Mouse (Mus musculus): ENCODE measurements around the gene Trip10.

The Trip10 gene

GRCm38 (mm10) chr17:57249186-57250181, at the start of gene Trip10:
Trip10 (plus strand) TSS chr17:57249455.
- DNase-seq (ENCODE audit: low read depth), result peak; percentile 94

- no peak for DNase-seq (ENCODE audit: low read depth)
Measured at GRCm38 (mm10) chr17:57201841-57202724, 47.2 kb upstream of the Trip10 start.

GRCm38 (mm10) chr17:57207938-57208337, 41.3 kb upstream of the Trip10 start:
- no peak for DNase-seq (ENCODE audit: low read depth)

GRCm38 (mm10) chr17:57209330-57209729, 39.9 kb upstream of the Trip10 start:
- DNase-seq (ENCODE audit: low read depth), result peak; percentile 67

GRCm38 (mm10) chr17:57211501-57211900, 37.8 kb upstream of the Trip10 start:
- no peak for DNase-seq (ENCODE audit: low read depth)

- peak; percentile 35 for DNase-seq (ENCODE audit: low read depth)
Measured at GRCm38 (mm10) chr17:57214676-57215387, 34.4 kb upstream of the Trip10 start.

- DNase-seq (ENCODE audit: low read depth), result no peak
Measured at GRCm38 (mm10) chr17:57218335-57218900, 30.8 kb upstream of the Trip10 start.

GRCm38 (mm10) chr17:57219167-57219883, 29.9 kb upstream of the Trip10 start:
- DNase-seq (ENCODE audit: low read depth), result peak; percentile 85

GRCm38 (mm10) chr17:57219884-57220207, 29.4 kb upstream of the Trip10 start:
- peak; percentile 50 for DNase-seq (ENCODE audit: low read depth)

GRCm38 (mm10) chr17:57221911-57222310, 27.3 kb upstream of the Trip10 start:
- no peak for DNase-seq (ENCODE audit: low read depth)

GRCm38 (mm10) chr17:57223313-57223712, 25.9 kb upstream of the Trip10 start:
- no peak for DNase-seq (ENCODE audit: low read depth)

- DNase-seq (ENCODE audit: low read depth), result no peak
Measured at GRCm38 (mm10) chr17:57227468-57227867, 21.8 kb upstream of the Trip10 start.

GRCm38 (mm10) chr17:57228014-57228413, 21.2 kb upstream of the Trip10 start, which contains the start of gene C3:
C3 (minus strand) TSS chr17:57228136.
- no peak for DNase-seq (ENCODE audit: low read depth)

- no peak for DNase-seq (ENCODE audit: low read depth)
Measured at GRCm38 (mm10) chr17:57228873-57229272, 20.4 kb upstream of the Trip10 start.

- no peak for DNase-seq (ENCODE audit: low read depth)
Measured at GRCm38 (mm10) chr17:57229851-57230727, 19.2 kb upstream of the Trip10 start.

GRCm38 (mm10) chr17:57230728-57231125, 18.5 kb upstream of the Trip10 start:
- DNase-seq (ENCODE audit: low read depth), result no peak

GRCm38 (mm10) chr17:57231321-57231771, 17.9 kb upstream of the Trip10 start:
- no peak for DNase-seq (ENCODE audit: low read depth)

GRCm38 (mm10) chr17:57232200-57232599, 17.1 kb upstream of the Trip10 start:
- no peak for DNase-seq (ENCODE audit: low read depth)

- DNase-seq (ENCODE audit: low read depth), result no peak
Measured at GRCm38 (mm10) chr17:57233038-57233437, 16.2 kb upstream of the Trip10 start.
